Mouse (Mus musculus) heart, embryonic 14.5 days (tissue): Measurements from ENCODE around the gene Slc22a28. TPM values are rescaled to one million over a fixed set of nuclear protein-coding genes. Genes with fewer than 3 reads are reported as not detected.

Experiments
- polyA plus RNA-seq: library from polyadenylated mRNA; unstranded; fragments of >200 nt; fragmentation: Nextera tagmentation; extraction: Ambion mirVana; gene quantifications from 2 replicates; pipeline ENCODE4 v1.2.1, GENCODE M21; 2014

Slc22a28 gene
- polyA plus RNA-seq, 1 experiment from 2014 or later = not detected

Other genes starting within 250 kb of the Slc22a28 start
- gene Slc22a27, start 166.0 kb downstream of the Slc22a28 start, polyA plus RNA-seq = not detected in 2 replicates
- gene Slc22a29, start 86.9 kb upstream of the Slc22a28 start, polyA plus RNA-seq = 0.22 TPM in 1 of 2 replicates, not detected in the other